Mouse (Mus musculus) heart, adult 9 months (tissue): ENCODE results near the gene Gm9733.
A peak's percentile ranks its signal among the peaks of the same experiment; 100 is the strongest.
"Not testable (repeated sequence)": the region's sequence is repeated elsewhere in the genome, so short reads cannot be mapped to it uniquely, and the experiment has no call there.

Experiments used
- DNase-seq, 2 experiments: peaks; one replicate each; pipeline ENCODE4 v3.0.0; 2022; ENCODE audit warnings: low spot score in 2 of 2

Gene Gm9733

GRCm38 (mm10) chr3:15332063-15332462 is at the start of gene Gm9733:
Gene Gm9733 (minus strand): TSS chr3:15332302.
- no peak for DNase-seq

GRCm38 (mm10) chr3:15355690-15356089 is 23.6 kb upstream of the Gm9733 start:
- not testable (repeated sequence) for DNase-seq

- not testable (repeated sequence) for DNase-seq
Observed at GRCm38 (mm10) chr3:15350318-15350717, 18.2 kb upstream of the Gm9733 start.

GRCm38 (mm10) chr3:15345606-15346005 is 13.5 kb upstream of the Gm9733 start:
- DNase-seq: not testable (repeated sequence)

GRCm38 (mm10) chr3:15340287-15340686 is 8.2 kb upstream of the Gm9733 start:
- no peak for DNase-seq

- DNase-seq: no peak
Observed at GRCm38 (mm10) chr3:15334182-15334581, 2.1 kb upstream of the Gm9733 start.

- DNase-seq: no peak
Observed at GRCm38 (mm10) chr3:15331545-15331944, 557 bp downstream of the Gm9733 start.

GRCm38 (mm10) chr3:15329549-15329948 is 2.6 kb downstream of the Gm9733 start:
- no peak for DNase-seq

GRCm38 (mm10) chr3:15284424-15285328 is 47.4 kb downstream of the Gm9733 start:
- peak; percentile 4 to 23 for DNase-seq

- DNase-seq: no peak
Observed at GRCm38 (mm10) chr3:15275899-15276526, 56.1 kb downstream of the Gm9733 start.

GRCm38 (mm10) chr3:15264450-15264849 is 67.7 kb downstream of the Gm9733 start:
- DNase-seq: no peak

GRCm38 (mm10) chr3:15255726-15256125 is 76.4 kb downstream of the Gm9733 start:
- DNase-seq: no peak
